Comparison of ENCODE assay signal across 8 mouse cellular contexts in genomic region chr2:168902634-168903033, GRCm38 (mm10). TPM values are rescaled to one million over a fixed set of nuclear protein-coding genes. Genes with fewer than 3 reads are reported as not detected.
DNase-seq lines count a peak whose midpoint lies in the region; ATAC-seq and TF ChIP-seq lines count a peak whose summit lies in the region.

No protein-coding gene starts in this region.

- H3K4me3 ChIP-seq in forebrain, embryonic 11.5 days (ENCODE audit: low read depth, low read length), result no peak overlapping the region
- no peak overlapping the region for H3K4me3 ChIP-seq in forebrain, embryonic 10.5 days
- no peak overlapping the region for H3K4me3 ChIP-seq in liver, adult 2 months (ENCODE audit: insufficient read depth, low read depth, low read length)
- H3K4me3 ChIP-seq in liver, embryonic 11.5 days (ENCODE audit: low read depth, low read length), result no peak overlapping the region
- H3K4me3 ChIP-seq in embryonic fibroblast, embryonic 13.5 days (ENCODE audit: insufficient read depth, low read length), result no peak overlapping the region

- TF ChIP-seq CTCF in liver, adult 2 months (IDR thresholded peaks at IDR 0.05; ENCODE audit: low read depth, low read length), result peak; percentile 84
- TF ChIP-seq CTCF in Patski (IDR thresholded peaks at IDR 0.05), result peak; percentile 89
- peak; percentile 55; the same call in 1 of the 2 replicates for TF ChIP-seq CTCF in embryonic fibroblast, embryonic 13.5 days (IDR thresholded peaks at IDR 0.05; ENCODE audit: borderline replicate concordance, insufficient read depth, low read length)

- H3K9me3 ChIP-seq in forebrain, embryonic 11.5 days (ENCODE audit: control insufficient read depth, low read length), result no peaks in the 10 kb centered on the region
- H3K9me3 ChIP-seq in forebrain, embryonic 10.5 days, result no peaks in the 10 kb centered on the region
- no peaks in the 10 kb centered on the region for H3K9me3 ChIP-seq in liver, embryonic 11.5 days (ENCODE audit: control insufficient read depth, low read length)

- in situ Hi-C loops in Patski (cut with MboI; ENCODE audit: low pct_unique_long_range_greater_than_20kb), result no loop called here

- peaks cover 4% of the 10 kb centered on the region; the same call in 1 of the 2 replicates for H3K4me1 ChIP-seq in forebrain, embryonic 11.5 days (replicated peaks; ENCODE audit: control insufficient read depth, insufficient read depth, low read length)
- peaks cover 26% of the 10 kb centered on the region for H3K4me1 ChIP-seq in forebrain, embryonic 10.5 days
- no peaks in the 10 kb centered on the region for H3K4me1 ChIP-seq in liver, adult 2 months (ENCODE audit: control insufficient read depth, insufficient read depth, low read length)
- no peaks in the 10 kb centered on the region for H3K4me1 ChIP-seq in liver, embryonic 11.5 days (replicated peaks; ENCODE audit: control insufficient read depth, insufficient read depth, low read length)
- H3K4me1 ChIP-seq in embryonic fibroblast, embryonic 13.5 days (ENCODE audit: control insufficient read depth, insufficient read depth, low read length), result no peaks in the 10 kb centered on the region

- TF ChIP-seq POLR2A in liver, adult 2 months (IDR thresholded peaks at IDR 0.05; ENCODE audit: extremely low read depth, insufficient read depth, low read length), result no peak
- TF ChIP-seq POLR2A in embryonic fibroblast, embryonic 13.5 days (IDR thresholded peaks at IDR 0.05; ENCODE audit: low read depth, low read length), result no peak

- DNase-seq in forebrain, embryonic 11.5 days (ENCODE audit: low spot score), result peak; percentile 72
- no peak for DNase-seq in forebrain, embryonic 10.5 days (ENCODE audit: extremely low spot score, low spot score)
- peak; percentile 2 for DNase-seq in liver, adult 2 months (ENCODE audit: extremely low read depth, low read depth, low spot score)
- DNase-seq in liver, embryonic 11.5 days (ENCODE audit: low spot score), result no peak
- DNase-seq in Patski (ENCODE audit: low read depth, low spot score), result no peak
- DNase-seq in natural killer cell, adult 2 months (ENCODE audit: low spot score in 2 of 2), result peak; percentile 42 to 52
- DNase-seq in layer of hippocampus, postnatal 36 days, result no peak

- no peak overlapping the region for H3K27ac ChIP-seq in forebrain, embryonic 11.5 days (ENCODE audit: low read depth, low read length)
- H3K27ac ChIP-seq in forebrain, embryonic 10.5 days, result no peak overlapping the region
- no peak overlapping the region for H3K27ac ChIP-seq in liver, adult 2 months (replicated peaks; ENCODE audit: insufficient read depth, low read depth, low read length)
- H3K27ac ChIP-seq in liver, embryonic 11.5 days (ENCODE audit: low read depth, low read length), result no peak overlapping the region
- no peak overlapping the region for H3K27ac ChIP-seq in embryonic fibroblast, embryonic 13.5 days (ENCODE audit: insufficient read depth, low read length)

- no peaks in the 10 kb centered on the region for H3K79me2 ChIP-seq in liver, adult 2 months (ENCODE audit: control insufficient read depth, insufficient read depth, low read length)

- CTCF ChIA-PET in Patski (lab: Charles Lee), result interaction anchor here (0.7 to 3.6 kb wide), 11 partner anchors 9 to 657 kb away, joined by 3 to 16 read pairs (median 7); no protein-coding TSS in a partner anchor

- H3K4me2 ChIP-seq in forebrain, embryonic 11.5 days (ENCODE audit: low read depth, low read length, severe bottlenecking), result no peak overlapping the region
- no peak overlapping the region for H3K4me2 ChIP-seq in liver, embryonic 11.5 days

- WGBS in forebrain, embryonic 11.5 days, result 28% methylated on average over 8 of the region's 8 CpGs
- WGBS in forebrain, embryonic 10.5 days, result 35% methylated on average over 8 of the region's 8 CpGs
- 25% methylated on average over 8 of the region's 8 CpGs for WGBS in liver, adult 2 months
- whole genome bisulfite sequencing in liver, embryonic 11.5 days, result 19% methylated on average over 8 of the region's 8 CpGs

- no peak for ATAC-seq in forebrain, embryonic 11.5 days (replicated peaks; ENCODE audit: low FRiP score)
- no peak for ATAC-seq in liver, embryonic 11.5 days (replicated peaks; ENCODE audit: low FRiP score)
- no peak for ATAC-seq in Patski

- H3K27me3 ChIP-seq in forebrain, embryonic 11.5 days (ENCODE audit: control insufficient read depth, insufficient read depth, low read length), result no peaks in the 10 kb centered on the region
- H3K27me3 ChIP-seq in forebrain, embryonic 10.5 days (ENCODE audit: poor library complexity, severe bottlenecking), result peaks cover 14% of the 10 kb centered on the region
- H3K27me3 ChIP-seq in liver, adult 2 months (ENCODE audit: control insufficient read depth, insufficient read depth, low read length), result no peaks in the 10 kb centered on the region
- no peaks in the 10 kb centered on the region for H3K27me3 ChIP-seq in liver, embryonic 11.5 days (replicated peaks; ENCODE audit: control insufficient read depth, insufficient read depth, low read length)
- no peaks in the 10 kb centered on the region for H3K27me3 ChIP-seq in Patski

- no peak overlapping the region for H3K9ac ChIP-seq in forebrain, embryonic 11.5 days (ENCODE audit: low read length)
- H3K9ac ChIP-seq in liver, adult 2 months (ENCODE audit: low read depth, low read length), result no peak overlapping the region
- H3K9ac ChIP-seq in liver, embryonic 11.5 days (ENCODE audit: low read depth, low read length), result no peak overlapping the region

- POLR2A ChIA-PET in Patski (lab: Charles Lee), result no interaction called here

- H3K36me3 ChIP-seq in forebrain, embryonic 11.5 days (ENCODE audit: control insufficient read depth, insufficient read depth, low read length), result no peaks in the 10 kb centered on the region
- H3K36me3 ChIP-seq in forebrain, embryonic 10.5 days (replicated peaks), result no peaks in the 10 kb centered on the region
- H3K36me3 ChIP-seq in liver, adult 2 months (ENCODE audit: control insufficient read depth, insufficient read depth, low read length), result 0 out of 2 replicates have a peak, but pooled peaks cover 2% of the 10 kb centered on the region
- no peaks in the 10 kb centered on the region for H3K36me3 ChIP-seq in liver, embryonic 11.5 days (ENCODE audit: control insufficient read depth, insufficient read depth, low read length)

RNA-seq across cellular contexts. Expression of gene Zfp64, which starts 52.8 kb away (rescaled TPM):
- polyA plus RNA-seq in forebrain, embryonic 11.5 days (2014; fragmentation: Nextera tagmentation; extraction: Ambion mirVana), result 37.8 and 39.4 TPM in 2 replicates
- 35.4 and 40.1 TPM in 2 replicates for polyA plus RNA-seq in forebrain, embryonic 10.5 days (2016; fragmentation: Nextera tagmentation; extraction: Ambion mirVana)
- total RNA-seq in liver, adult 2 months (2014; rRNA removed), result 5.6 and 7.2 TPM in 2 replicates
- polyA plus RNA-seq in liver, adult 2 months (2012; rRNA removed), result 13.5 and 14.3 TPM in 2 replicates
- polyA plus RNA-seq in liver, embryonic 11.5 days (2014; fragmentation: Nextera tagmentation; extraction: Ambion mirVana), result 30.6 and 31.1 TPM in 2 replicates
- 21.6 TPM for polyA plus RNA-seq in Patski (2021)
- polyA plus RNA-seq in embryonic fibroblast, embryonic 13.5 days (2011; ENCODE audit: insufficient read length, low read depth, missing spikeins), result 14.7 and 23.1 TPM in 2 replicates
- total RNA-seq in layer of hippocampus, postnatal 36 days (2021), result 10 to 100 TPM; 15.8 to 16.0 TPM

Comparison
In these comparisons a context has a peak if more than half of its experiments do, and no peak if none do; other contexts are left out.
1. DNase-seq: peak in forebrain, embryonic 11.5 days (single experiment), liver, adult 2 months (single experiment) and natural killer cell, adult 2 months (2 of 2); none in forebrain, embryonic 10.5 days (single experiment), liver, embryonic 11.5 days (single experiment), Patski (single experiment) and layer of hippocampus, postnatal 36 days (0 of 2).
2. Peak in every context shown above with its lines, with median percentiles within 50 percentile points of each other: CTCF ChIP-seq.